Mouse (Mus musculus) induced T-regulatory cell, adult 2 months (primary cell): ENCODE data around the gene Fitm2.

ENCODE experiments used
- DNase-seq: peaks from one replicate; pipeline ENCODE4 v3.0.0-alpha.2; 2012; ENCODE audit warnings: low read depth

Fitm2 gene

GRCm38 (mm10) chr2:163472466-163472851 lies at the start of gene Fitm2:
Gene Fitm2, minus strand, starts transcription at chr2:163472629.
- peak; percentile 99 for DNase-seq

- no peak for DNase-seq
Observed at GRCm38 (mm10) chr2:163506300-163507004, 34.0 kb upstream of the Fitm2 start, which contains the start of gene Hnf4a. Gene Hnf4a, plus strand, starts transcription at chr2:163506808.

- DNase-seq: no peak
Observed at GRCm38 (mm10) chr2:163503191-163503590, 30.8 kb upstream of the Fitm2 start.

- DNase-seq: no peak
Observed at GRCm38 (mm10) chr2:163502219-163502618, 29.8 kb upstream of the Fitm2 start.

GRCm38 (mm10) chr2:163494456-163494855 lies 22.0 kb upstream of the Fitm2 start:
- DNase-seq: no peak

DNA sequence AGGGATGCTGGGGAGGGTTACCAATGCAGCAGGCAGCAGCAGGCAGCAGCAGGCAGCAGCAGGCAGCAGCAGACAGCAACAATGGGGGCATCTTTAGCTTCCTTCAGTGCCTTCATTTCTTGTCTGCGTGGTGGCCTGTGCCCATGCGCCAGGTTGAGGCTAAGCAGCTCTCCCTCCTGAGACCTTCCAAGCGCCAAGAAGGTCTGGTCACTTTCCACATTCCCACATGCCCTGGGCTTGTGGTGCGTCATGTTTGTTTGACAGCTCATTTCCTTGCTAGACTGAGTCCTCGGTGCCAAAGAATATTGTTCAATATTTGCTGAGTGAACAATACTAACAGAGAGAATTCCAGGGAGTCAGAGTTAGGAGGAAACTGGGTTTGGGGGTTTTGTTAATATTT lies 21.5 kb upstream of the Fitm2 start:
- no peak for DNase-seq

GRCm38 (mm10) chr2:163493031-163493430 lies 20.6 kb upstream of the Fitm2 start:
- no peak for DNase-seq

DNA sequence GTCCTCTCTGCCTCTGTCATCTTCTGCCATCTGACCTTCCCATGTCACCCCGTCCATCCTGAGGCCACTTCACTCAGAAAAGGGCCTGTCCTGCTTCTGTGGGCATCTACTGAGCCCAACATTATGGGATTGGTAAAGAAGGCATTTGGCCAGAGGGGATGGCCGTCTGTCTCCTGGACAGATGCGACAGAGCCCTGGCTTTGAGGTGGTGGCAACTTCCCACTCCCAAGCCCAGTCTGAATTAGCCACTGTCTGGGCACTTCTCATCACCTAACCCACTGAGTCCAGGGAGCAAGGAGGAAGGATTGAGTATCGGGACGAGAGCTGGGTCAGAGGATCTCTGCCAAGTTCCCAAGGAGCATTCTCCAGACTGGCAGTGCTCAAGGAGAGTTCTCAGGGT lies 19.6 kb upstream of the Fitm2 start, which contains the start of gene R3hdml:
Gene R3hdml (plus strand): TSS at position 301 of the 400 bp plus-strand sequence.
- no peak for DNase-seq

- no peak for DNase-seq
Observed at GRCm38 (mm10) chr2:163491351-163491750, 18.9 kb upstream of the Fitm2 start.

DNA sequence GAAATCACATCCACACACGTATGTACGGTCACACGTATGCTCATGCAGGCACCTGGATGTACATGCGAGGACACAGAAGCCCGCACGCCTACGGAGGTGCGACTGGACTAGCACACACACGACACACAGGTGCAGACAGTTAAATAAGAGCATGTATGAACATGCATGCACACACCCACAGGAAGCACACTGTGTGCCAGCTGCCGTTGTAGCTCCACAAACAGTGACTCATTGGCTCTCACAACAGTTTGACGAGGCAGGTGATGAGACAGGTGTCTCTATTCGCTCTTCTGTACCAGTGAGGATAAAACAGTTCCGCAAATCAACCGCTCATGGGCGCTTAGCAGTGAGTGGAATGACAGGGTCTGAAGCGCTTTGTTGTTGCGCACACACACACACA lies 18.2 kb upstream of the Fitm2 start:
- no peak for DNase-seq

DNA sequence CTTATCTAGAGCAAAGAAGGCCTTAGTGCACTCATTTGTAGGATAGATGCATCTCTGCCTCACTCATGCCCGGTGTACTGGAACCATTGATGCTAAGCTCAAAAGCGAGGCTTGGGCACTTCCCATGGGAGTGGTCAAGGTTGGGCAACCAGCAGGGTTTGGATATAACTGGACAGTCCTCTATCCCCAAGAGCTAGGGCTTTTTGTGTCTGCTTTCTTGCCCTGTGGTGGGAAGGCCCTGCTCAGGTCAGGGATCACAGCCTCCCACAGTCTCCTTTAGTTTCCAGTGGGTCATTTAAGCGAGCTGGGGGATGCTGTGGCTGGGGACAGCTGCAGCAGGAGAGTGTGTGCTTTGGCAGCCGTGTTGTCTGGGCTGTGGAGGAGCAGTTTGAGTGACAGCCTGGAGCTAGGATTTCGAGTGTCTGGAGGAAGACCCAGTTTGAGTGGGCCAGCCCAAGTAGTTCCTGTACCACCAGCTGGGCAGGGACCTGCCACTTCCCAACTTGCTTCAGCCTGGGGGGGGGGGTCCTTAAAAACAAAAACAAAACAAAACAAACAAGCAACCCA lies 17.4 kb upstream of the Fitm2 start:
- DNase-seq: no peak

DNA sequence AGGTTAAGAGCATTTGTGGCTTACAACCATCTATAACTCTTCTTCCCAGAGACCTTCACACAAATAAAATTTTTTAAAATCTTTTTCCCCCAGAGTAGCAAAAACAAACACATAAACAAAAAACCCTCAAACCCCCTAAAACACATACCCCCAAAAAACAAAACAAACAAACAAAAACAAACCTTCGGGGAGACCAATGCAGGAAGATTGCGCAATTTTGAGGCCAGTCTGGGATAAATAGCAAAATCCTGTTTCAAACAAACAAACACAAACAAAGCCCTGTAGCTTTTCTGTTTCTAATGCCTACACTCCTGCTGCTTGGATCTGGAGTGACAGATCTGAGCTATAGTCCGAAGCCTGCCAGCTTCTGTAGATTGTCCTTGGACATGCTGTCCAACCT lies 14.9 kb upstream of the Fitm2 start:
- no peak for DNase-seq

- no peak for DNase-seq
Observed at GRCm38 (mm10) chr2:163481539-163482029, 9.2 kb upstream of the Fitm2 start.

DNA sequence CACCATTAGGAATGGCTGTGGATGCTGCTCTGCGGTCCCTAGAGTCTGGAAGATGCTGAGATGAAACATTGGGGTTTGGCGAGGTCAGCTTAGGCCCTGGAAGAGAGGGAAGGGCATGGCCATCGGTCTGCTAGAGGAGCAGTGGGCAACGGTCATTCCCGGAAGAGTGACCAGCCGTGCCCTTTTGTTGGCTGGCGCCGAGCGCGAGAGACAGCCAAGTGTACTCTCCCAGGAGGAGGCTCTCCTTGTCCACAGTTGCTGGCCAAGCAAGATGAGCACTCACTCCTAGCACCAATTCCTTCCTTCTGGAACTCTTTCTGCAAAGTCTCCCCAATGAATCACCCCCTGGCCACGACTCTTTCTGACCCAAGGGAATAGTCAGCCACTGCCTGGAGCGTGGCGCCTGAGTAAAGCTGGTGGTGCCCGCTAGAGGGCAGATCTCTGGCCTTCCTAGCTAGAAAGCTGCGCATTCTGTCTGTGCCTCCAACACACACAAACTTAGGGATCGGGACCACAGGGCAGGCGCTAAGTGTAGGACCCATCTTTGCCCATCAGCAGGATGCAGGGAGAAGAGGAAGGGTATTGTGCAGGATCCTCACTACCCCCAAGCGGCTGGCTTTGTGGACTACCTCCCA lies 7.9 kb upstream of the Fitm2 start:
- DNase-seq: no peak

DNA sequence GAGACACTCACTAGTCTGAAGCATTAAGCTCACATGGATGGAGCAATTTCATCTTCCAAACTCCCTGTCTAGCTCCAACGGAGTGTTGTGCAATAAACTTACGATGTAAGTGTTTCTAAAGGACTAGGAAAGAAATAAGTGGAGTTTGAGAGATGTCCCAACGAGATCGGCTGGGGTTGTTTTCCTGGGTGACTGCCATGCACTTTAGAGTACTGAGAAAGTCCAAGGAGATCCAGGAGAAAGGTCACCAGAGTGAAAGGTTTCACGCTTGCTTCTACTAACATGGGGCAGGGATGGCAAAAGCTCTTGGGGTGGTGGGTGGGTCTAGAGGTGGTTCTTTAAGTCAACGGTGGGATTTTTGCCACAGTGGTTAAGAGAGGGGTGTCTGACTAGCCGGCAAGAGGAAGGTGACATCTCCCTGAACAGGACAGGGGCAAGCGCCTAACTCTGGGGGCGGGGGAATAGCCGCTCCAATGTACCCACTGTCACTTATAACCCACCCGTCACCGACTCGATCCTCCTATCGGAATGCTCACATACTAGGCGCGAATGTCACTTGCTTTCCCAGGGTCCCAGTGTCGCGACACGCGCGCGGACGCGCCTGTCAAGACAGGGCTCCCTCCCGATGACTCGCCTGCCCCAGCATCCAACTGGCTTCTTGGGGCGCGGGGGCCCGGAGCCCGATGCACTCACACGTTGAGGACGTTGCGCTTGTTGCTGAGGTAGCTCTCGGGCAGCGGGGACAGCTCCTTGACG lies 541 bp downstream of the Fitm2 start:
- DNase-seq: no peak

- DNase-seq: no peak
Observed at GRCm38 (mm10) chr2:163471136-163471535, 1.3 kb downstream of the Fitm2 start.

GRCm38 (mm10) chr2:163469711-163470110 lies 2.7 kb downstream of the Fitm2 start:
- no peak for DNase-seq

- DNase-seq: no peak
Observed at GRCm38 (mm10) chr2:163468866-163469265, 3.6 kb downstream of the Fitm2 start.

DNA sequence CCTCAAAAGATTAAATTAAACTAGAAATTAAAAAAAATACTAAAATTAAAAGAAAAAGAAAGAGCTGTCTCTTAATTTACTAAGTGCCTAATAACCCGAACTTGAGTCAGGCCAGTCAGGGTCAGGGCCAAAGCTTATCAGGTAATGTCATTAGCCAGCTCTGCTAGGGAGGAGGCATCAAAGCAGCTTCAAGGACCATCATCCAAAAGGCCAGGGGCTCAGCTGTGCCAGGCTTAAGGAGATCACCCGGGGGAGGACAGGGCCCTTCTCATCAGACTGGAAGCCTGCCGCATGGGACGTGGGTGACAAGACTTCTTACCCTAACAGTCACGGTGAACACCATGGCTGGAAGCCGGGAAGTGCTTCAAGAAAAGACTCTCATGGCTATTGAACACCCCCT lies 4.8 kb downstream of the Fitm2 start:
- DNase-seq: no peak

DNA sequence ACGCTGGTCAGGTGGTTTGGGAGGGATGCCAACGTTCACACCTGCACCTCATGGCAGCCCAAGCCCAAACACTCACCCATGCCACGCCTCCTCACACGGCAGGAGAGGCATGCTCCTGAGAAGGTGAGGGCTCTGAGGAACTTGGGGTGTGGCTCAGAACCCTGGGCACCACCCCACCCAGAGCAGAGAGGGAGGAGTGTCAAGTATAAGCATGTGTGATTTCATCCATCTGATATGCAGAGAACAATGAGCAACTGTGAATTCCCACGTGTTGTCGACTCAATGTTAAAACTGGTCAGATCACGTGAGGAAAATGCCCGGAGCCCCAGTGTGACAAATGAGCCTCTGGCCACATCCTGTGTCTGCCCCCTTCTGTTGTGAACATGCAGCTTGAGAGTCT lies 5.7 kb downstream of the Fitm2 start:
- no peak for DNase-seq

- DNase-seq: no peak
Observed at GRCm38 (mm10) chr2:163464562-163464961, 7.9 kb downstream of the Fitm2 start.

- no peak for DNase-seq
Observed at GRCm38 (mm10) chr2:163463998-163464397, 8.4 kb downstream of the Fitm2 start.
